Mouse (Mus musculus): ENCODE results near the gene Vil1. TPM values are rescaled to one million over a fixed set of nuclear protein-coding genes. Genes with fewer than 3 reads are reported as not detected.

Gene Vil1
- total and polyA plus RNA-seq, 3 experiments: 0.04 TPM; not detected in 1

DNA sequence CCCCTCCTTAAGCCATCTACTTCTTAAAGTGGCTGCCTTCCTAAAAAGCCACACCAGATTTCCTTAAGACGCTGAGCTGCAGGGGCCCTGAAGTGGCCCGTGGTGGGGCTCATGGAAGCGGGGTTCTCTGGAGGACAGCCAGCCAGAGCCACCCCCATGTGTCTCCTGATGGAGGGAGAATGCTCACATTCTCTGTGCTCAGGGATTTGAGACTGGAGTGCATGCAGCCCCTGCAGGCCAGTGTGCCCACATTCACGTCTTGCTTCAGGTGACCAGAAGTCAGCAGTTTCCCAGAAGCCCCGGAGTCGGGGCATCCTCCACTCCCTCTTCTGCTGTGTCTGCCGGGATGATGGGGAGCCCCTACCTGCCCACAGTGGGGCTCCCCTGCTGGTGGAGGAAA lies 16.2 kb upstream of the Vil1 start:
- no peak for DNase-seq (ENCODE audit: low read depth, low spot score)
- Histone ChIP-seq H3K79me2 (ENCODE audit: control insufficient read depth, insufficient read depth, low read length, poor library complexity) (peaks cover 14% of the 10 kb centered on the region), H3K4me1 (ENCODE audit: control insufficient read depth in 1 of 2, insufficient read depth in 2 of 2, low read length in 2 of 2) (peaks cover 0 to 12% of the 10 kb centered on the region in 2 experiments; a peak in 2 of 4 replicates), H3K9ac (ENCODE audit: control insufficient read depth, low read depth, low read length, poor library complexity, severe bottlenecking) (no peak overlapping the region; the same call in 1 of the 2 replicates), H3K4me3 (ENCODE audit: control insufficient read depth in 1 of 2, insufficient read depth in 1 of 2, low read depth in 2 of 2, low read length in 2 of 2) (no peak overlapping the region), H3K9me3 (replicated peaks; ENCODE audit: insufficient read depth, low read length) (no peaks in the 10 kb centered on the region), H3K36me3 (ENCODE audit: control insufficient read depth in 1 of 2, insufficient read depth in 2 of 2, low read length in 2 of 2) (peaks cover 0 to 7% of the 10 kb centered on the region in 2 experiments; a peak in 2 of 4 replicates), H3K27ac (ENCODE audit: control insufficient read depth, low read depth, low read length) (no peak overlapping the region), H3K27me3 (ENCODE audit: control insufficient read depth in 1 of 2, insufficient read depth in 2 of 2, low read length in 2 of 2) (no peaks in the 10 kb centered on the region)
- no peak for TF ChIP-seq ETS1 (IDR thresholded peaks at IDR 0.05; ENCODE audit: low read depth, low read length)
- TF ChIP-seq TCF12 (IDR thresholded peaks at IDR 0.05; ENCODE audit: low read depth, low read length): no peak
- no peak for TF ChIP-seq CHD2 (IDR thresholded peaks at IDR 0.05; ENCODE audit: low read length)
- TF ChIP-seq CHD1 (IDR thresholded peaks at IDR 0.05; ENCODE audit: low read depth, low read length): no peak
- no peak for TF ChIP-seq RCOR1 (IDR thresholded peaks at IDR 0.05; ENCODE audit: low read depth, low read length)
- TF ChIP-seq GATA1 (IDR thresholded peaks at IDR 0.05; ENCODE audit: low read depth, low read length): no peak
- no peak for TF ChIP-seq KAT2A (conservative IDR thresholded peaks at IDR 0.05; ENCODE audit: low read depth, low read length)
- no peak for TF ChIP-seq ZKSCAN1 (IDR thresholded peaks at IDR 0.05; ENCODE audit: low read depth, low read length)
- TF ChIP-seq POLR2A (IDR thresholded peaks at IDR 0.05; ENCODE audit: control insufficient read depth in 1 of 2, insufficient read depth in 1 of 2, low read depth in 1 of 2, low read length in 2 of 2, poor library complexity in 1 of 2): no peak
- no peak for TF ChIP-seq GABPA (IDR thresholded peaks at IDR 0.05; ENCODE audit: low read depth, low read length)

DNA sequence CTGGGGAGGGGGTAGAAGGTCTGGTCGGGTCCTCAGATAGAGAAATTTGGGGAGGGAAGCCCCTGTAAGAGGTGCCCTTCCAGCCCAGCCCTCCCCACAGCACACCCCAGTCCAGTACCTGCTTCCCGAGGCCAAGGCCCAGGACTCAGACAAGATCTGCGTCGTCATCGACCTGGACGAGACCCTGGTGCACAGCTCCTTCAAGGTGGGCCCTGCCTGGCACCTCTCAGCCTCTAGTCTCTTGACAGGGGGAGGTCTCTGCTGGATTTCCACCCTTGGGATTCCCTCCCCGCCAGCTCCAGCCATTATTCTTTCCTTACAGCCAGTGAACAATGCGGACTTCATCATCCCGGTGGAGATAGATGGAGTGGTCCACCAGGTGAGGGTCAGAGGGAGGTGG lies 15.5 kb upstream of the Vil1 start:
- peaks cover 0 to 8% of the 10 kb centered on the region in 2 experiments; a peak in 2 of 4 replicates for H3K36me3 ChIP-seq (ENCODE audit: control insufficient read depth in 1 of 2, insufficient read depth in 2 of 2, low read length in 2 of 2)
- H3K4me3 ChIP-seq (ENCODE audit: control insufficient read depth in 1 of 2, insufficient read depth in 1 of 2, low read depth in 2 of 2, low read length in 2 of 2): no peak overlapping the region
- H3K27me3 ChIP-seq (ENCODE audit: control insufficient read depth in 1 of 2, insufficient read depth in 2 of 2, low read length in 2 of 2): no peaks in the 10 kb centered on the region
- peaks cover 14% of the 10 kb centered on the region for H3K79me2 ChIP-seq (ENCODE audit: control insufficient read depth, insufficient read depth, low read length, poor library complexity)
- no peaks in the 10 kb centered on the region for H3K9me3 ChIP-seq (replicated peaks; ENCODE audit: insufficient read depth, low read length)
- no peak for DNase-seq (ENCODE audit: low read depth, low spot score)
- no peak for TF ChIP-seq RAD21 (IDR thresholded peaks at IDR 0.05; ENCODE audit: low read depth, low read length)
- TF ChIP-seq CHD2 (IDR thresholded peaks at IDR 0.05; ENCODE audit: low read length): no peak
- TF ChIP-seq ELF1 (IDR thresholded peaks at IDR 0.05; ENCODE audit: low read depth, low read length): no peak
- no peak for TF ChIP-seq TCF12 (IDR thresholded peaks at IDR 0.05; ENCODE audit: low read depth, low read length)
- no peak for TF ChIP-seq SMC3 (IDR thresholded peaks at IDR 0.05; ENCODE audit: low read depth, low read length)
- TF ChIP-seq ZNF384 (IDR thresholded peaks at IDR 0.05; ENCODE audit: low read depth, low read length): no peak
- TF ChIP-seq MYC (IDR thresholded peaks at IDR 0.05; ENCODE audit: low read depth, low read length): no peak
- no peak overlapping the region for H3K27ac ChIP-seq (ENCODE audit: control insufficient read depth, low read depth, low read length)
- H3K9ac ChIP-seq (ENCODE audit: control insufficient read depth, low read depth, low read length, poor library complexity, severe bottlenecking): no peak overlapping the region
- H3K4me1 ChIP-seq (ENCODE audit: control insufficient read depth in 1 of 2, insufficient read depth in 2 of 2, low read length in 2 of 2): peaks cover 0 to 11% of the 10 kb centered on the region in 2 experiments; a peak in 2 of 4 replicates

GRCm38 (mm10) chr1:74394311-74394710 lies 14.9 kb upstream of the Vil1 start:
- H3K4me3 ChIP-seq (ENCODE audit: control insufficient read depth in 1 of 2, insufficient read depth in 1 of 2, low read depth in 2 of 2, low read length in 2 of 2): no peak overlapping the region
- H3K27ac ChIP-seq (ENCODE audit: control insufficient read depth, low read depth, low read length): no peak overlapping the region
- no peak overlapping the region for H3K9ac ChIP-seq (ENCODE audit: control insufficient read depth, low read depth, low read length, poor library complexity, severe bottlenecking)
- TF ChIP-seq MAZ (IDR thresholded peaks at IDR 0.05; ENCODE audit: low read depth, low read length) (no peak), POLR2A (IDR thresholded peaks at IDR 0.05; ENCODE audit: control insufficient read depth in 1 of 2, insufficient read depth in 1 of 2, low read depth in 1 of 2, low read length in 2 of 2, poor library complexity in 1 of 2) (no peak), KAT2A (conservative IDR thresholded peaks at IDR 0.05; ENCODE audit: low read depth, low read length) (no peak), MAFK (IDR thresholded peaks at IDR 0.05; ENCODE audit: borderline replicate concordance, low read depth, low read length) (no peak), GABPA (IDR thresholded peaks at IDR 0.05; ENCODE audit: low read depth, low read length) (no peak), POLR2AphosphoS5 (IDR thresholded peaks at IDR 0.05; ENCODE audit: borderline replicate concordance, low read depth, low read length) (no peak), BHLHE40 (IDR thresholded peaks at IDR 0.05; ENCODE audit: borderline replicate concordance, low read depth, low read length) (no peak), CHD2 (IDR thresholded peaks at IDR 0.05; ENCODE audit: low read length) (no peak), CTCF (IDR thresholded peaks at IDR 0.05 in 2 of 3, conservative IDR thresholded peaks at IDR 0.05 in 1 of 3; ENCODE audit: control insufficient read depth in 1 of 3, insufficient read depth in 1 of 3, low read depth in 2 of 3, low read length in 3 of 3, poor library complexity in 1 of 3, severe bottlenecking in 1 of 3) (no peak)
- no peak for DNase-seq (ENCODE audit: low read depth, low spot score)
- peaks cover 0 to 8% of the 10 kb centered on the region in 2 experiments; a peak in 2 of 4 replicates for H3K4me1 ChIP-seq (ENCODE audit: control insufficient read depth in 1 of 2, insufficient read depth in 2 of 2, low read length in 2 of 2)
- H3K79me2 ChIP-seq (ENCODE audit: control insufficient read depth, insufficient read depth, low read length, poor library complexity): peaks cover 14% of the 10 kb centered on the region
- H3K36me3 ChIP-seq (ENCODE audit: control insufficient read depth in 1 of 2, insufficient read depth in 2 of 2, low read length in 2 of 2): peaks cover 0 to 6% of the 10 kb centered on the region in 2 experiments; a peak in 2 of 4 replicates
- no peaks in the 10 kb centered on the region for H3K27me3 ChIP-seq (ENCODE audit: control insufficient read depth in 1 of 2, insufficient read depth in 2 of 2, low read length in 2 of 2)
- no peaks in the 10 kb centered on the region for H3K9me3 ChIP-seq (replicated peaks; ENCODE audit: insufficient read depth, low read length)

All from MEL (cell line).